In genomic region chr7:19301461-19302263, GRCm38 (mm10) we compare ENCODE assay signal across 8 mouse cellular contexts. TPM values are rescaled to one million over a fixed set of nuclear protein-coding genes. Genes with fewer than 3 reads are reported as not detected.
DNase-seq lines count a peak whose midpoint lies in the region; ATAC-seq and TF ChIP-seq lines count a peak whose summit lies in the region.

No protein-coding gene starts in this region.

- H3K4me1 ChIP-seq in heart, embryonic 14.5 days (ENCODE audit: control insufficient read depth in 2 of 2, insufficient read depth in 2 of 2, low read length in 2 of 2): peaks cover 6 to 26% of the 10 kb centered on the region in 2 experiments
- H3K4me1 ChIP-seq in hindbrain, embryonic 15.5 days (replicated peaks): peaks cover 35% of the 10 kb centered on the region
- H3K4me1 ChIP-seq in midbrain, embryonic 16.5 days (ENCODE audit: control insufficient read depth, insufficient read depth, low read length): peaks cover 26% of the 10 kb centered on the region

- peak overlapping the region; percentile 72 for H3K9ac ChIP-seq in heart, embryonic 14.5 days (ENCODE audit: low read length)
- H3K9ac ChIP-seq in hindbrain, embryonic 15.5 days: peak overlapping the region; percentile 43
- peak overlapping the region; percentile 52 for H3K9ac ChIP-seq in midbrain, embryonic 16.5 days (ENCODE audit: low read depth, low read length)

- no peak overlapping the region for H3K27ac ChIP-seq in heart, embryonic 14.5 days (replicated peaks in 1 of 2; ENCODE audit: control insufficient read depth in 1 of 2, insufficient read depth in 1 of 2, low read depth in 2 of 2, low read length in 2 of 2)
- no peak overlapping the region for H3K27ac ChIP-seq in hindbrain, embryonic 15.5 days (replicated peaks)
- H3K27ac ChIP-seq in midbrain, embryonic 16.5 days (ENCODE audit: low read length): no peak overlapping the region

- H3K27me3 ChIP-seq in heart, embryonic 14.5 days (ENCODE audit: control insufficient read depth, insufficient read depth, low read length): peaks cover 52% of the 10 kb centered on the region
- peaks cover 46% of the 10 kb centered on the region for H3K27me3 ChIP-seq in hindbrain, embryonic 15.5 days
- H3K27me3 ChIP-seq in midbrain, embryonic 16.5 days (ENCODE audit: control insufficient read depth, insufficient read depth, low read depth, low read length): peaks cover 31% of the 10 kb centered on the region

- H3K4me3 ChIP-seq in heart, embryonic 14.5 days (ENCODE audit: control insufficient read depth in 1 of 2, insufficient read depth in 1 of 2, low read depth in 1 of 2, low read length in 2 of 2): peak overlapping the region; percentile 19 to 42; a peak in 3 of 4 replicates
- H3K4me3 ChIP-seq in hindbrain, embryonic 15.5 days: peak overlapping the region; percentile 46
- H3K4me3 ChIP-seq in midbrain, embryonic 16.5 days (ENCODE audit: low read depth, low read length): peak overlapping the region; percentile 37

- DNase-seq in heart, postnatal 10 days: no peak
- peak; percentile 22 for DNase-seq in brain, embryonic 14.5 days (ENCODE audit: low read depth)
- DNase-seq in spleen, postnatal 10 days (ENCODE audit: low spot score in 2 of 2): no peak
- DNase-seq in left cerebral cortex, adult 11 months (ENCODE audit: low spot score): no peak

- ATAC-seq in heart, embryonic 14.5 days (ENCODE audit: insufficient number of reproducible peaks, insufficient read depth, low FRiP score, low read depth): no peak
- 0 out of 2 replicates have a peak, but pooled peaks have one; percentile 19 for ATAC-seq in hindbrain, embryonic 15.5 days (ENCODE audit: low FRiP score, low read depth)
- ATAC-seq in midbrain, embryonic 16.5 days: peak; percentile 34
- no peak for ATAC-seq in cerebellum, adult (ENCODE audit: insufficient number of reproducible peaks, low FRiP score, low TSS enrichment)

- TF ChIP-seq POLR2A in brain, embryonic 14.5 days (IDR thresholded peaks at IDR 0.05; ENCODE audit: borderline replicate concordance, extremely low read depth, insufficient read depth, insufficient read length, poor library complexity, severe bottlenecking): no peak

- H3K4me2 ChIP-seq in heart, embryonic 14.5 days (ENCODE audit: low read length): peak overlapping the region; percentile 61
- H3K4me2 ChIP-seq in hindbrain, embryonic 15.5 days: peak overlapping the region; percentile 56
- peak overlapping the region; percentile 56 for H3K4me2 ChIP-seq in midbrain, embryonic 16.5 days (ENCODE audit: low read length)

- no peak for TF ChIP-seq CTCF in brain, embryonic 14.5 days (IDR thresholded peaks at IDR 0.05; ENCODE audit: borderline replicate concordance, extremely low read depth, insufficient read depth, insufficient read length)

- no peaks in the 10 kb centered on the region for H3K36me3 ChIP-seq in heart, embryonic 14.5 days (ENCODE audit: control insufficient read depth, insufficient read depth, low read length)
- H3K36me3 ChIP-seq in hindbrain, embryonic 15.5 days: no peaks in the 10 kb centered on the region
- no peaks in the 10 kb centered on the region for H3K36me3 ChIP-seq in midbrain, embryonic 16.5 days (ENCODE audit: control insufficient read depth, insufficient read depth, low read length)

- WGBS in heart, embryonic 14.5 days: 10% methylated on average over 16 of the region's 16 CpGs
- WGBS in hindbrain, embryonic 15.5 days: 9% methylated on average over 16 of the region's 16 CpGs
- WGBS in midbrain, embryonic 16.5 days: 7% methylated on average over 16 of the region's 16 CpGs

- intact Hi-C loops in heart, postnatal 10 days (cut with DNase I): no loop called here

- no peaks in the 10 kb centered on the region for H3K9me3 ChIP-seq in heart, embryonic 14.5 days (ENCODE audit: control insufficient read depth, low read length)
- no peaks in the 10 kb centered on the region for H3K9me3 ChIP-seq in hindbrain, embryonic 15.5 days
- no peaks in the 10 kb centered on the region for H3K9me3 ChIP-seq in midbrain, embryonic 16.5 days (replicated peaks; ENCODE audit: control insufficient read depth, low read length, poor library complexity, severe bottlenecking)

RNA-seq across cellular contexts. Expression of gene Fosb, which starts 8.2 kb away (rescaled TPM):
- polyA plus RNA-seq in heart, embryonic 14.5 days (2014; fragmentation: Nextera tagmentation; extraction: Ambion mirVana): 0.22 TPM in 1 of 2 replicates, not detected in the other
- under 1 TPM; 0.48 to 0.60 TPM for total RNA-seq in heart, postnatal 10 days (2021)
- polyA plus RNA-seq in brain, embryonic 14.5 days (2012; rRNA removed): 0.19 and 0.23 TPM in 2 replicates
- 0.08 and 0.14 TPM in 2 replicates for polyA plus RNA-seq in hindbrain, embryonic 15.5 days (2015; fragmentation: Nextera tagmentation; extraction: Ambion mirVana)
- 0.06 TPM in 2 replicates for polyA plus RNA-seq in midbrain, embryonic 16.5 days (2015; fragmentation: Nextera tagmentation; extraction: Ambion mirVana)

RNA-seq across cellular contexts. Expression of gene Rtn2, which starts 19.2 kb away (rescaled TPM):
- polyA plus RNA-seq in heart, embryonic 14.5 days (2014; fragmentation: Nextera tagmentation; extraction: Ambion mirVana): 39.2 and 43.6 TPM in 2 replicates
- 10 to 100 TPM; 67.9 to 82.8 TPM for total RNA-seq in heart, postnatal 10 days (2021)
- 159 and 189 TPM in 2 replicates for polyA plus RNA-seq in brain, embryonic 14.5 days (2012; rRNA removed)
- polyA plus RNA-seq in hindbrain, embryonic 15.5 days (2015; fragmentation: Nextera tagmentation; extraction: Ambion mirVana): 112 and 130 TPM in 2 replicates
- polyA plus RNA-seq in midbrain, embryonic 16.5 days (2015; fragmentation: Nextera tagmentation; extraction: Ambion mirVana): 111 and 114 TPM in 2 replicates

RNA-seq across cellular contexts. Expression of gene Ppm1n, which starts 21.8 kb away (rescaled TPM):
- polyA plus RNA-seq in heart, embryonic 14.5 days (2014; fragmentation: Nextera tagmentation; extraction: Ambion mirVana): 0.20 TPM in 1 of 2 replicates, not detected in the other
- under 1 TPM in 1 of 2 experiments, not detected in 1; 0.67 TPM for total RNA-seq in heart, postnatal 10 days (2021)
- 1.1 and 1.3 TPM in 2 replicates for polyA plus RNA-seq in brain, embryonic 14.5 days (2012; rRNA removed)
- polyA plus RNA-seq in hindbrain, embryonic 15.5 days (2015; fragmentation: Nextera tagmentation; extraction: Ambion mirVana): 0.96 and 1.2 TPM in 2 replicates
- polyA plus RNA-seq in midbrain, embryonic 16.5 days (2015; fragmentation: Nextera tagmentation; extraction: Ambion mirVana): 1.5 and 1.6 TPM in 2 replicates

RNA-seq across cellular contexts. Expression of gene Vasp, which starts 30.0 kb away (rescaled TPM):
- 66.1 and 68.9 TPM in 2 replicates for polyA plus RNA-seq in heart, embryonic 14.5 days (2014; fragmentation: Nextera tagmentation; extraction: Ambion mirVana)
- total RNA-seq in heart, postnatal 10 days (2021): 10 to 100 TPM; 84.0 to 98.6 TPM
- 66.4 and 89.0 TPM in 2 replicates for polyA plus RNA-seq in brain, embryonic 14.5 days (2012; rRNA removed)
- 41.5 and 42.1 TPM in 2 replicates for polyA plus RNA-seq in hindbrain, embryonic 15.5 days (2015; fragmentation: Nextera tagmentation; extraction: Ambion mirVana)
- polyA plus RNA-seq in midbrain, embryonic 16.5 days (2015; fragmentation: Nextera tagmentation; extraction: Ambion mirVana): 35.5 and 40.9 TPM in 2 replicates

RNA-seq across cellular contexts. Expression of gene Ercc1, which starts 42.9 kb away (rescaled TPM):
- 60.0 and 68.7 TPM in 2 replicates for polyA plus RNA-seq in heart, embryonic 14.5 days (2014; fragmentation: Nextera tagmentation; extraction: Ambion mirVana)
- total RNA-seq in heart, postnatal 10 days (2021): 10 to 100 TPM; 40.1 to 43.2 TPM
- polyA plus RNA-seq in brain, embryonic 14.5 days (2012; rRNA removed): 65.1 and 81.9 TPM in 2 replicates
- 84.8 and 88.9 TPM in 2 replicates for polyA plus RNA-seq in hindbrain, embryonic 15.5 days (2015; fragmentation: Nextera tagmentation; extraction: Ambion mirVana)
- polyA plus RNA-seq in midbrain, embryonic 16.5 days (2015; fragmentation: Nextera tagmentation; extraction: Ambion mirVana): 80.1 and 82.4 TPM in 2 replicates

Comparison
In these comparisons a context has a peak if more than half of its experiments do, and no peak if none do; other contexts are left out.
1. ATAC-seq: peak in hindbrain, embryonic 15.5 days (single experiment) and midbrain, embryonic 16.5 days (single experiment); none in heart, embryonic 14.5 days (single experiment) and cerebellum, adult (single experiment).
2. Peak in every context shown above with its lines, with median percentiles within 50 percentile points of each other: H3K4me2 ChIP-seq, H3K4me3 ChIP-seq and H3K9ac ChIP-seq.